Mouse (Mus musculus) forebrain, embryonic 10.5 days (tissue): ENCODE data around the gene Art4. TPM values are rescaled to one million over a fixed set of nuclear protein-coding genes. Genes with fewer than 3 reads are reported as not detected.

Source experiments
- DNase-seq: peaks from one replicate; pipeline ENCODE4 v3.0.0-alpha.2; 2017; ENCODE audit warnings: low spot score; ENCODE audit errors: extremely low spot score
- H3K27ac ChIP-seq: fragments of 300-500 bp; sonication (generic); 2 replicates; pipeline ENCODE4 v1.5.1; 2016; ENCODE audit warnings: mild to moderate bottlenecking
- H3K27me3 ChIP-seq: fragments of 300-500 bp; sonication (generic); 2 replicates; pipeline ENCODE4 v1.6.1; 2016; ENCODE audit warnings: mild to moderate bottlenecking; ENCODE audit not compliant: poor library complexity, severe bottlenecking
- H3K36me3 ChIP-seq: fragments of 300-500 bp; sonication (generic); replicated peaks from 2 replicates; pipeline ENCODE4 v1.6.1; 2016; ENCODE audit warnings: mild to moderate bottlenecking, moderate library complexity
- H3K4me1 ChIP-seq: fragments of 300-500 bp; sonication (generic); 2 replicates; pipeline ENCODE4 v1.6.1; 2016
- H3K4me3 ChIP-seq: fragments of 300-500 bp; sonication (generic); 2 replicates; pipeline ENCODE4 v1.5.1; 2016; ENCODE audit warnings: mild to moderate bottlenecking, moderate library complexity
- H3K9me3 ChIP-seq: fragments of 300-500 bp; sonication (generic); 2 replicates; pipeline ENCODE4 v1.6.1; 2016; ENCODE audit warnings: mild to moderate bottlenecking, moderate library complexity
- WGBS: fragments of 180-500 bp; shearing (Covaris S2); methylation state at CpG from one replicate; pipeline ENCODE4 v1.1.7; 2016; 5-methylcytosine and 5-hydroxymethylcytosine counted together
- polyA plus RNA-seq: library from polyadenylated mRNA; unstranded; fragments of >200 nt; fragmentation: Nextera tagmentation; extraction: Ambion mirVana; gene quantifications from 2 replicates; pipeline ENCODE4 v1.2.1, GENCODE M21; 2016

Gene Art4
- polyA plus RNA-seq, result 1.4 and 1.5 TPM in 2 replicates

GRCm38 (mm10) chr6:136857186-136857872 is at the start of gene Art4:
TSS of gene Art4 (minus strand) at chr6:136857733.
- no peak for DNase-seq
- H3K27ac ChIP-seq, result peak within 1 kb of the TSS; percentile 56
- no peaks in the 10 kb centered on the region for H3K27me3 ChIP-seq
- peak within 1 kb of the TSS; percentile 13; the same call in 1 of the 2 replicates for H3K4me3 ChIP-seq
- H3K9me3 ChIP-seq, result no peaks in the 10 kb centered on the region
- WGBS, result 81% methylated on average over 18 of the region's 18 CpGs
- H3K36me3 ChIP-seq, result no peaks in the 10 kb centered on the region
- peaks cover 10% of the 10 kb centered on the region for H3K4me1 ChIP-seq

GRCm38 (mm10) chr6:136906937-136907293 is 49.4 kb upstream of the Art4 start:
- WGBS, result 78% methylated on average over 10 of the region's 10 CpGs

GRCm38 (mm10) chr6:136906283-136906936 is 48.9 kb upstream of the Art4 start:
- WGBS, result 77% methylated on average over 19 of the region's 19 CpGs
- DNase-seq, result no peak
- Histone ChIP-seq H3K4me1 (peaks cover 11% of the 10 kb centered on the region), H3K4me3 (no peak overlapping the region), H3K27me3 (no peaks in the 10 kb centered on the region), H3K36me3 (no peaks in the 10 kb centered on the region), H3K9me3 (no peaks in the 10 kb centered on the region), H3K27ac (no peak overlapping the region)

More at GRCm38 (mm10) chr6:136906937-136907293, 49.4 kb upstream of the Art4 start:
- Histone ChIP-seq H3K36me3 (no peaks in the 10 kb centered on the region), H3K4me3 (no peak overlapping the region), H3K27ac (no peak overlapping the region), H3K9me3 (no peaks in the 10 kb centered on the region), H3K4me1 (peaks cover 11% of the 10 kb centered on the region), H3K27me3 (no peaks in the 10 kb centered on the region)
- no peak for DNase-seq

- Histone ChIP-seq H3K36me3 (no peaks in the 10 kb centered on the region), H3K9me3 (no peaks in the 10 kb centered on the region), H3K27me3 (no peaks in the 10 kb centered on the region), H3K4me3 (no peak overlapping the region), H3K27ac (no peak overlapping the region), H3K4me1 (peaks cover 11% of the 10 kb centered on the region)
- WGBS, result 74% methylated on average over 8 of the region's 8 CpGs
- no peak for DNase-seq
These were observed 46.4 kb upstream of the Art4 start for GRCm38 (mm10) chr6:136903885-136904470.

GRCm38 (mm10) chr6:136902527-136902926 is 45.0 kb upstream of the Art4 start:
- Histone ChIP-seq H3K27me3 (no peaks in the 10 kb centered on the region), H3K9me3 (no peaks in the 10 kb centered on the region), H3K4me1 (peaks cover 10% of the 10 kb centered on the region), H3K4me3 (no peak overlapping the region), H3K27ac (no peak overlapping the region), H3K36me3 (no peaks in the 10 kb centered on the region)
- WGBS, result 92% methylated on average over 9 of the region's 9 CpGs
- no peak for DNase-seq

GRCm38 (mm10) chr6:136901010-136901409 is 43.5 kb upstream of the Art4 start:
- no peaks in the 10 kb centered on the region for H3K9me3 ChIP-seq
- no peaks in the 10 kb centered on the region for H3K4me1 ChIP-seq
- WGBS, result 87% methylated on average over 2 of the region's 2 CpGs
- no peak overlapping the region for H3K27ac ChIP-seq
- no peak for DNase-seq
- no peak overlapping the region for H3K4me3 ChIP-seq
- H3K27me3 ChIP-seq, result no peaks in the 10 kb centered on the region
- no peaks in the 10 kb centered on the region for H3K36me3 ChIP-seq

- WGBS, result 84% methylated on average over 4 of the region's 4 CpGs
- H3K27ac ChIP-seq, result no peak overlapping the region
- H3K4me3 ChIP-seq, result no peak overlapping the region
- H3K27me3 ChIP-seq, result no peaks in the 10 kb centered on the region
- DNase-seq, result no peak
- H3K36me3 ChIP-seq, result no peaks in the 10 kb centered on the region
- H3K9me3 ChIP-seq, result no peaks in the 10 kb centered on the region
- no peaks in the 10 kb centered on the region for H3K4me1 ChIP-seq
These were observed 43.0 kb upstream of the Art4 start for GRCm38 (mm10) chr6:136900369-136901009.

- no peak overlapping the region for H3K4me3 ChIP-seq
- no peaks in the 10 kb centered on the region for H3K4me1 ChIP-seq
- H3K9me3 ChIP-seq, result no peaks in the 10 kb centered on the region
- no peak for DNase-seq
- WGBS, result 90% methylated on average over 2 of the region's 2 CpGs
- no peaks in the 10 kb centered on the region for H3K27me3 ChIP-seq
- H3K36me3 ChIP-seq, result no peaks in the 10 kb centered on the region
- no peak overlapping the region for H3K27ac ChIP-seq
These were observed 41.4 kb upstream of the Art4 start for GRCm38 (mm10) chr6:136898954-136899353.

GRCm38 (mm10) chr6:136898222-136898621 is 40.7 kb upstream of the Art4 start:
- H3K36me3 ChIP-seq, result no peaks in the 10 kb centered on the region
- WGBS, result 86% methylated on average over 4 of the region's 4 CpGs
- H3K27me3 ChIP-seq, result no peaks in the 10 kb centered on the region
- no peaks in the 10 kb centered on the region for H3K4me1 ChIP-seq
- DNase-seq, result no peak
- no peak overlapping the region for H3K27ac ChIP-seq
- H3K4me3 ChIP-seq, result no peak overlapping the region
- no peaks in the 10 kb centered on the region for H3K9me3 ChIP-seq

- no peak for DNase-seq
- H3K4me1 ChIP-seq, result no peaks in the 10 kb centered on the region
- H3K36me3 ChIP-seq, result no peaks in the 10 kb centered on the region
- no peaks in the 10 kb centered on the region for H3K27me3 ChIP-seq
- no peak overlapping the region for H3K4me3 ChIP-seq
- no peaks in the 10 kb centered on the region for H3K9me3 ChIP-seq
- 87% methylated on average over 4 of the region's 4 CpGs for WGBS
- H3K27ac ChIP-seq, result no peak overlapping the region
These were observed 40.3 kb upstream of the Art4 start for GRCm38 (mm10) chr6:136897789-136898188.

- H3K27ac ChIP-seq, result no peak overlapping the region
- WGBS, result 73% methylated on average over 15 of the region's 15 CpGs
- no peak for DNase-seq
- H3K9me3 ChIP-seq, result no peaks in the 10 kb centered on the region
- H3K36me3 ChIP-seq, result no peaks in the 10 kb centered on the region
- H3K4me1 ChIP-seq, result no peaks in the 10 kb centered on the region
- no peak overlapping the region for H3K4me3 ChIP-seq
- no peaks in the 10 kb centered on the region for H3K27me3 ChIP-seq
These were observed 37.2 kb upstream of the Art4 start for GRCm38 (mm10) chr6:136894532-136895339.

GRCm38 (mm10) chr6:136892002-136892401 is 34.5 kb upstream of the Art4 start:
- Histone ChIP-seq H3K9me3 (no peaks in the 10 kb centered on the region), H3K4me3 (no peak overlapping the region), H3K36me3 (no peaks in the 10 kb centered on the region), H3K4me1 (no peaks in the 10 kb centered on the region), H3K27ac (no peak overlapping the region), H3K27me3 (no peaks in the 10 kb centered on the region)
- no peak for DNase-seq
- WGBS, result 82% methylated on average over 2 of the region's 2 CpGs
